Mouse (Mus musculus): ENCODE data around the gene Oas1e. TPM values are rescaled to one million over a fixed set of nuclear protein-coding genes. Genes with fewer than 3 reads are reported as not detected.

Gene Oas1e
- polyA plus RNA-seq, 1 experiment: not detected

GRCm38 (mm10) chr5:120776801-120777200 is 18.5 kb downstream of the Oas1e start:
- DNase-seq (ENCODE audit: low read depth): no peak

- DNase-seq (ENCODE audit: low read depth): no peak
Observed at GRCm38 (mm10) chr5:120775287-120775985, 19.9 kb downstream of the Oas1e start.

- no peak for DNase-seq (ENCODE audit: low read depth)
Observed at GRCm38 (mm10) chr5:120769396-120769795, 25.9 kb downstream of the Oas1e start.

- DNase-seq (ENCODE audit: low read depth): no peak
Observed at GRCm38 (mm10) chr5:120765010-120765409, 30.3 kb downstream of the Oas1e start.

- no peak for DNase-seq (ENCODE audit: low read depth)
Observed at GRCm38 (mm10) chr5:120761901-120762300, 33.4 kb downstream of the Oas1e start.

- DNase-seq (ENCODE audit: low read depth): no peak
Observed at GRCm38 (mm10) chr5:120754215-120754614, 41.1 kb downstream of the Oas1e start.

GRCm38 (mm10) chr5:120752786-120753185 is 42.5 kb downstream of the Oas1e start:
- no peak for DNase-seq (ENCODE audit: low read depth)

GRCm38 (mm10) chr5:120751206-120751605 is 44.1 kb downstream of the Oas1e start:
- no peak for DNase-seq (ENCODE audit: low read depth)

GRCm38 (mm10) chr5:120749688-120750087 is 45.6 kb downstream of the Oas1e start, which contains the start of gene Oas2:
Oas2 (minus strand) TSS chr5:120749853.
- DNase-seq (ENCODE audit: low read depth): no peak

GRCm38 (mm10) chr5:120746451-120746850 is 48.9 kb downstream of the Oas1e start:
- DNase-seq (ENCODE audit: low read depth): no peak

- DNase-seq (ENCODE audit: low read depth): no peak
Observed at GRCm38 (mm10) chr5:120742125-120742524, 53.2 kb downstream of the Oas1e start.

Other genes with a start within 250 kb of the Oas1e start
- 68.0 and 79.0 TPM in 2 replicates for gene Tpcn1, start 206.9 kb downstream of the Oas1e start, polyA plus RNA-seq (2012; rRNA removed)
- 2.3 and 3.1 TPM in 2 replicates for gene Iqcd, start 206.5 kb downstream of the Oas1e start, polyA plus RNA-seq (2012; rRNA removed)
- 15.6 and 17.8 TPM in 2 replicates for gene Rita1, start 182.9 kb downstream of the Oas1e start, polyA plus RNA-seq (2012; rRNA removed)
- gene Ddx54, start 182.8 kb downstream of the Oas1e start, polyA plus RNA-seq (2012; rRNA removed): 34.2 and 37.0 TPM in 2 replicates
- gene Cfap73, start 161.3 kb downstream of the Oas1e start, polyA plus RNA-seq (2012; rRNA removed): 0.24 and 0.65 TPM in 2 replicates
- gene Rasal1, start 146.7 kb downstream of the Oas1e start, polyA plus RNA-seq (2012; rRNA removed): 0.57 and 0.95 TPM in 2 replicates
- 6.1 and 7.0 TPM in 2 replicates for gene Dtx1, start 83.6 kb downstream of the Oas1e start, polyA plus RNA-seq (2012; rRNA removed)
- gene Oas2, start 45.7 kb downstream of the Oas1e start, polyA plus RNA-seq (2012; rRNA removed): 3.4 and 5.4 TPM in 2 replicates
- 0.58 and 0.72 TPM in 2 replicates for gene Oas3, start 17.9 kb downstream of the Oas1e start, polyA plus RNA-seq (2012; rRNA removed)
- gene Oas1c, start 17.0 kb upstream of the Oas1e start, polyA plus RNA-seq (2012; rRNA removed): 2.7 and 4.1 TPM in 2 replicates
- gene Oas1f, start 51.8 kb upstream of the Oas1e start, polyA plus RNA-seq (2012; rRNA removed): 0.08 TPM in 1 of 2 replicates, not detected in the other
- gene Oas1h, start 65.9 kb upstream of the Oas1e start, polyA plus RNA-seq (2012; rRNA removed): not detected in 2 replicates
- gene Oas1g, start 92.1 kb upstream of the Oas1e start, polyA plus RNA-seq (2012; rRNA removed): 1.4 and 3.0 TPM in 2 replicates
- 4.3 and 5.6 TPM in 2 replicates for gene Oas1a, start 112.0 kb upstream of the Oas1e start, polyA plus RNA-seq (2012; rRNA removed)
- not detected in 2 replicates for gene Oas1d, start 119.0 kb upstream of the Oas1e start, polyA plus RNA-seq (2012; rRNA removed)
- gene Rph3a, start 214.6 kb upstream of the Oas1e start, polyA plus RNA-seq (2012; rRNA removed): not detected in 2 replicates